Mouse (Mus musculus) lung, postnatal 10 days (tissue): ENCODE data around the gene Fam171b.

Experiments used
- DNase-seq: peaks from one replicate; pipeline ENCODE4 v3.0.0; 2021

Gene Fam171b

GRCm38 (mm10) chr2:83893701-83894100 lies 81.3 kb downstream of the Fam171b start:
- no peak for DNase-seq

GRCm38 (mm10) chr2:83901896-83902540 lies 89.6 kb downstream of the Fam171b start:
- no peak for DNase-seq

- DNase-seq, result no peak
These were observed 117.1 kb downstream of the Fam171b start for GRCm38 (mm10) chr2:83929478-83930088.
